Mouse (Mus musculus) heart, embryonic 10.5 days (tissue): ENCODE data around the gene Nlrp4f. TPM values are rescaled to one million over a fixed set of nuclear protein-coding genes. Genes with fewer than 3 reads are reported as not detected.

ENCODE experiments used
- DNase-seq: peaks from one replicate; pipeline ENCODE4 v3.0.0-alpha.2; 2017; ENCODE audit warnings: low spot score
- H3K27ac ChIP-seq: fragments of 300-500 bp; sonication (generic); 2 replicates; pipeline ENCODE4 v1.5.1; 2016; ENCODE audit warnings: mild to moderate bottlenecking
- H3K27me3 ChIP-seq: fragments of 300-500 bp; sonication (generic); 2 replicates; pipeline ENCODE4 v1.6.1; 2016; ENCODE audit warnings: mild to moderate bottlenecking; ENCODE audit not compliant: poor library complexity, insufficient read depth, severe bottlenecking
- H3K36me3 ChIP-seq: fragments of 300-500 bp; sonication (generic); 2 replicates; pipeline ENCODE4 v1.6.1; 2016; ENCODE audit warnings: mild to moderate bottlenecking, moderate library complexity
- H3K4me1 ChIP-seq: fragments of 300-500 bp; sonication (generic); 2 replicates; pipeline ENCODE4 v1.6.1; 2016; ENCODE audit warnings: mild to moderate bottlenecking
- H3K4me3 ChIP-seq: fragments of 300-500 bp; sonication (generic); 2 replicates; pipeline ENCODE4 v1.5.1; 2016; ENCODE audit warnings: mild to moderate bottlenecking, moderate library complexity
- H3K9me3 ChIP-seq: fragments of 300-500 bp; sonication (generic); 2 replicates; pipeline ENCODE4 v1.6.1; 2016; ENCODE audit warnings: mild to moderate bottlenecking, moderate library complexity
- WGBS: fragments of 180-500 bp; shearing (Covaris S2); methylation state at CpG from one replicate; pipeline ENCODE4 v1.1.7; 2016; 5-methylcytosine and 5-hydroxymethylcytosine counted together
- polyA plus RNA-seq: library from polyadenylated mRNA; unstranded; fragments of >200 nt; fragmentation: Nextera tagmentation; extraction: Ambion mirVana; gene quantifications from 2 replicates; pipeline ENCODE4 v1.2.1, GENCODE M21; 2016

Gene Nlrp4f
- polyA plus RNA-seq, 1 experiment from 2014 or later, result not detected

GRCm38 (mm10) chr13:65174102-65174501 is 31.7 kb downstream of the Nlrp4f start:
- Histone ChIP-seq H3K27me3 (no peaks in the 10 kb centered on the region), H3K27ac (no peak overlapping the region), H3K36me3 (no peaks in the 10 kb centered on the region), H3K4me3 (no peak overlapping the region), H3K9me3 (no peaks in the 10 kb centered on the region; the same call in 1 of the 2 replicates), H3K4me1 (no peaks in the 10 kb centered on the region; the same call in 1 of the 2 replicates)
- 79% methylated on average over 3 of the region's 3 CpGs for WGBS
- DNase-seq, result no peak

GRCm38 (mm10) chr13:65149940-65150339 is 55.8 kb downstream of the Nlrp4f start, which contains the start of gene Olfr466:
Olfr466 (plus strand) TSS chr13:65150240.
- H3K4me1 ChIP-seq, result no peaks in the 10 kb centered on the region
- DNase-seq, result no peak
- H3K4me3 ChIP-seq, result no peak within 1 kb of the TSS
- peaks cover 3% of the 10 kb centered on the region; the same call in 1 of the 2 replicates for H3K9me3 ChIP-seq
- H3K36me3 ChIP-seq, result no peaks in the 10 kb centered on the region
- no peaks in the 10 kb centered on the region for H3K27me3 ChIP-seq
- H3K27ac ChIP-seq, result no peak within 1 kb of the TSS
- 64% methylated on average over 1 of the region's 1 CpGs for WGBS

GRCm38 (mm10) chr13:65137789-65138188 is 68.0 kb downstream of the Nlrp4f start, which contains the start of gene Olfr465-ps1:
Olfr465-ps1 (plus strand) TSS chr13:65138089.
- H3K27ac ChIP-seq, result no peak within 1 kb of the TSS
- no peaks in the 10 kb centered on the region for H3K27me3 ChIP-seq
- DNase-seq, result no peak
- 73% methylated on average over 4 of the region's 4 CpGs for WGBS
- no peak within 1 kb of the TSS for H3K4me3 ChIP-seq
- no peaks in the 10 kb centered on the region for H3K4me1 ChIP-seq
- H3K9me3 ChIP-seq, result no peaks in the 10 kb centered on the region
- H3K36me3 ChIP-seq, result no peaks in the 10 kb centered on the region

Other genes starting within 250 kb of the Nlrp4f start
- not detected in 2 replicates for gene Spata31d1c, start 172.9 kb downstream of the Nlrp4f start, polyA plus RNA-seq
- gene Prss47, start 153.2 kb downstream of the Nlrp4f start, polyA plus RNA-seq, result not detected in 2 replicates
- gene Mfsd14b, start 93.0 kb downstream of the Nlrp4f start, polyA plus RNA-seq, result 42.4 and 43.7 TPM in 2 replicates
- not detected in 2 replicates for gene Olfr465-ps1, start 67.9 kb downstream of the Nlrp4f start, polyA plus RNA-seq
- gene Olfr466, start 55.7 kb downstream of the Nlrp4f start, polyA plus RNA-seq, result not detected in 2 replicates
- gene Gm10775, start 53.6 kb upstream of the Nlrp4f start, polyA plus RNA-seq, result not detected in 2 replicates
- 11.0 and 11.4 TPM in 2 replicates for gene Zfp369, start 72.8 kb upstream of the Nlrp4f start, polyA plus RNA-seq